Mouse (Mus musculus) embryonic fibroblast, embryonic 13.5 days (primary cell): ENCODE results near the gene Cilp2. TPM values are rescaled to one million over a fixed set of nuclear protein-coding genes. Genes with fewer than 3 reads are reported as not detected.

Experiments used
- H3K27ac ChIP-seq: 2 replicates; pipeline ENCODE4 v1.5.1; 2012; ENCODE audit warnings: low read length, control low read depth, inconsistent platforms; ENCODE audit not compliant: insufficient read depth
- H3K4me1 ChIP-seq: 2 replicates; pipeline ENCODE4 v1.6.1; 2011; ENCODE audit warnings: low read length; ENCODE audit not compliant: control insufficient read depth, insufficient read depth
- H3K4me3 ChIP-seq: 2 replicates; pipeline ENCODE4 v1.5.1; 2011; ENCODE audit warnings: mild to moderate bottlenecking, control low read depth, low read length; ENCODE audit not compliant: insufficient read depth
- CTCF ChIP-seq: IDR thresholded peaks from 2 replicates; pipeline ENCODE4 v1.5.1; 2011; ENCODE audit warnings: mild to moderate bottlenecking, control low read depth, low read length, moderate library complexity, borderline replicate concordance; ENCODE audit not compliant: insufficient read depth
- POLR2A ChIP-seq: IDR thresholded peaks from 2 replicates; pipeline ENCODE4 v1.6.1; 2011; ENCODE audit warnings: low read depth, mild to moderate bottlenecking, control low read depth, low read length, moderate library complexity
- polyA plus RNA-seq: library from polyadenylated mRNA; stranded (reverse); fragments of >200 nt; gene quantifications from 2 replicates; pipeline ENCODE4 v1.2.4, GENCODE M21; 2011; ENCODE audit warnings: low read depth; ENCODE audit not compliant: missing spikeins, insufficient read length

Cilp2 gene
- polyA plus RNA-seq, 1 experiment: not detected

- Histone ChIP-seq H3K27ac (no peak overlapping the region), H3K4me3 (no peak overlapping the region), H3K4me1 (no peaks in the 10 kb centered on the region)
- TF ChIP-seq CTCF (no peak), POLR2A (no peak)
Measured at GRCm38 (mm10) chr8:69876097-69876496, 11.4 kb downstream of the Cilp2 start.

- no peak overlapping the region for H3K27ac ChIP-seq
- TF ChIP-seq CTCF: no peak
- no peak for TF ChIP-seq POLR2A
Measured at GRCm38 (mm10) chr8:69874654-69875053, 12.8 kb downstream of the Cilp2 start.

GRCm38 (mm10) chr8:69874155-69874554 is 13.3 kb downstream of the Cilp2 start:
- no peak overlapping the region for H3K4me3 ChIP-seq
- TF ChIP-seq POLR2A (no peak), CTCF (peak; percentile 59; the same call in 1 of the 2 replicates)
- no peaks in the 10 kb centered on the region for H3K4me1 ChIP-seq
- no peak overlapping the region for H3K27ac ChIP-seq

More at GRCm38 (mm10) chr8:69874654-69875053, 12.8 kb downstream of the Cilp2 start:
- no peaks in the 10 kb centered on the region for H3K4me1 ChIP-seq
- no peak overlapping the region for H3K4me3 ChIP-seq

- H3K27ac ChIP-seq: no peak overlapping the region
- TF ChIP-seq POLR2A (no peak), CTCF (no peak)
Measured at GRCm38 (mm10) chr8:69870907-69871306, 16.6 kb downstream of the Cilp2 start.

GRCm38 (mm10) chr8:69870003-69870765 is 17.3 kb downstream of the Cilp2 start:
- no peak for TF ChIP-seq CTCF
- TF ChIP-seq POLR2A: no peak
- H3K27ac ChIP-seq: no peak overlapping the region
- no peaks in the 10 kb centered on the region for H3K4me1 ChIP-seq
- H3K4me3 ChIP-seq: no peak overlapping the region

More at GRCm38 (mm10) chr8:69870907-69871306, 16.6 kb downstream of the Cilp2 start:
- no peak overlapping the region for H3K4me3 ChIP-seq
- H3K4me1 ChIP-seq: no peaks in the 10 kb centered on the region

- TF ChIP-seq POLR2A (no peak), CTCF (no peak)
- no peak overlapping the region for H3K27ac ChIP-seq
- no peak overlapping the region for H3K4me3 ChIP-seq
- no peaks in the 10 kb centered on the region for H3K4me1 ChIP-seq
Measured at GRCm38 (mm10) chr8:69867696-69868326, 19.7 kb downstream of the Cilp2 start.

- TF ChIP-seq CTCF: no peak
- H3K27ac ChIP-seq: no peak overlapping the region
Measured at GRCm38 (mm10) chr8:69864180-69864579, 23.3 kb downstream of the Cilp2 start.

GRCm38 (mm10) chr8:69863387-69864020 is 24.0 kb downstream of the Cilp2 start:
- Histone ChIP-seq H3K4me3 (no peak overlapping the region), H3K4me1 (no peaks in the 10 kb centered on the region), H3K27ac (no peak overlapping the region)
- no peak for TF ChIP-seq CTCF
- no peak for TF ChIP-seq POLR2A

More at GRCm38 (mm10) chr8:69864180-69864579, 23.3 kb downstream of the Cilp2 start:
- H3K4me3 ChIP-seq: no peak overlapping the region
- H3K4me1 ChIP-seq: no peaks in the 10 kb centered on the region

- H3K27ac ChIP-seq: no peak overlapping the region
- H3K4me1 ChIP-seq: no peaks in the 10 kb centered on the region; the same call in 1 of the 2 replicates
- no peak overlapping the region for H3K4me3 ChIP-seq
- TF ChIP-seq CTCF (no peak), POLR2A (no peak)
Measured at GRCm38 (mm10) chr8:69861251-69861650, 26.2 kb downstream of the Cilp2 start.
